Mouse (Mus musculus) left cerebral cortex, postnatal 10 days (tissue): ENCODE measurements around the gene Tmem230. TPM values are rescaled to one million over a fixed set of nuclear protein-coding genes. Genes with fewer than 3 reads are reported as not detected.
"Not testable (repeated sequence)": the region's sequence is repeated elsewhere in the genome, so short reads cannot be mapped to it uniquely, and the experiment has no call there.

Source experiments
- DNase-seq, 2 experiments: peaks; one replicate each; pipeline ENCODE4 v3.0.0; 2021 to 2022; ENCODE audit warnings: low spot score in 2 of 2, mixed read lengths in 1 of 2; ENCODE audit errors: extremely low spot score in 1 of 2
- intact Hi-C: fragments of 180-260 bp; cut with DNase I; formaldehyde crosslinking; loops from one replicate; pipeline ENCODE4 v1.15.1; 2025
- total RNA-seq, 2 experiments: library from RNA; stranded (reverse); gene quantifications; 2 replicates each; pipeline ENCODE4 v1.2.3; 2021

The Tmem230 gene
- total RNA-seq, result 10 to 100 TPM; 27.0 to 30.2 TPM

GRCm38 (mm10) chr2:132247539-132248313 lies at the start of gene Tmem230:
Tmem230 (minus strand) TSS chr2:132247807.
- DNase-seq, result peak; percentile 95 to 96
- intact Hi-C loops, result loop anchor here (2.0 to 5.0 kb wide), 2 partner anchors 267 to 425 kb away; no protein-coding TSS in a partner anchor

- no peak for DNase-seq
- intact Hi-C loops, result no loop called here
Measured at GRCm38 (mm10) chr2:132293694-132294450, 46.3 kb upstream of the Tmem230 start.

- DNase-seq, result peak; percentile 45 to 56
- intact Hi-C loops, result no loop called here
Measured at GRCm38 (mm10) chr2:132292083-132292482, 44.5 kb upstream of the Tmem230 start.

GRCm38 (mm10) chr2:132291265-132291664 lies 43.7 kb upstream of the Tmem230 start:
- intact Hi-C loops, result no loop called here
- no peak for DNase-seq

GRCm38 (mm10) chr2:132290808-132291207 lies 43.2 kb upstream of the Tmem230 start:
- no peak for DNase-seq
- intact Hi-C loops, result no loop called here

- DNase-seq, intact Hi-C loops: not testable (repeated sequence)
Measured at GRCm38 (mm10) chr2:132289213-132289612, 41.6 kb upstream of the Tmem230 start.

- intact Hi-C loops, result no loop called here
- DNase-seq, result no peak
Measured at GRCm38 (mm10) chr2:132286376-132287076, 38.9 kb upstream of the Tmem230 start.

- intact Hi-C loops, result not testable (repeated sequence)
Measured at GRCm38 (mm10) chr2:132285722-132286121, 38.1 kb upstream of the Tmem230 start.

GRCm38 (mm10) chr2:132284492-132285139 lies 37.0 kb upstream of the Tmem230 start:
- intact Hi-C loops, result no loop called here

More at GRCm38 (mm10) chr2:132285722-132286121, 38.1 kb upstream of the Tmem230 start:
- DNase-seq, result not testable (repeated sequence)

GRCm38 (mm10) chr2:132283236-132284070 lies 35.8 kb upstream of the Tmem230 start:
- intact Hi-C loops, result no loop called here
- DNase-seq, result no peak

More at GRCm38 (mm10) chr2:132284492-132285139, 37.0 kb upstream of the Tmem230 start:
- peak in 1 of 2 experiments; percentile 80 for DNase-seq

GRCm38 (mm10) chr2:132282453-132283174 lies 35.0 kb upstream of the Tmem230 start:
- intact Hi-C loops, result no loop called here
- no peak for DNase-seq

GRCm38 (mm10) chr2:132281560-132282452 lies 34.2 kb upstream of the Tmem230 start:
- DNase-seq, result no peak
- intact Hi-C loops, result no loop called here

- intact Hi-C loops, result no loop called here
- DNase-seq, result no peak
Measured at GRCm38 (mm10) chr2:132280518-132281120, 33.0 kb upstream of the Tmem230 start.

GRCm38 (mm10) chr2:132279978-132280377 lies 32.4 kb upstream of the Tmem230 start:
- intact Hi-C loops, result no loop called here
- DNase-seq, result peak in 1 of 2 experiments; percentile 75

GRCm38 (mm10) chr2:132279336-132279882 lies 31.8 kb upstream of the Tmem230 start:
- intact Hi-C loops, result no loop called here

More at GRCm38 (mm10) chr2:132279336-132279882, 31.8 kb upstream of the Tmem230 start:
- DNase-seq, result no peak
